Mouse (Mus musculus) heart, adult 9 months (tissue): ENCODE measurements around the gene AI413582.

Source experiments
- DNase-seq, 2 experiments: peaks; one replicate each; pipeline ENCODE4 v3.0.0; 2022; ENCODE audit warnings: low spot score in 2 of 2

Gene AI413582

GRCm38 (mm10) chr17:27579816-27580215, 14.3 kb upstream of the AI413582 start:
- no peak for DNase-seq

- no peak for DNase-seq
Measured at GRCm38 (mm10) chr17:27578487-27578886, 12.9 kb upstream of the AI413582 start.

GRCm38 (mm10) chr17:27577468-27577867, 11.9 kb upstream of the AI413582 start:
- DNase-seq, result no peak

- no peak for DNase-seq
Measured at GRCm38 (mm10) chr17:27576056-27576455, 10.5 kb upstream of the AI413582 start.

- DNase-seq, result no peak
Measured at GRCm38 (mm10) chr17:27575116-27575776, 9.7 kb upstream of the AI413582 start.

- DNase-seq, result peak; percentile 75 to 87
Measured at GRCm38 (mm10) chr17:27574470-27575115, 9.0 kb upstream of the AI413582 start.

DNA sequence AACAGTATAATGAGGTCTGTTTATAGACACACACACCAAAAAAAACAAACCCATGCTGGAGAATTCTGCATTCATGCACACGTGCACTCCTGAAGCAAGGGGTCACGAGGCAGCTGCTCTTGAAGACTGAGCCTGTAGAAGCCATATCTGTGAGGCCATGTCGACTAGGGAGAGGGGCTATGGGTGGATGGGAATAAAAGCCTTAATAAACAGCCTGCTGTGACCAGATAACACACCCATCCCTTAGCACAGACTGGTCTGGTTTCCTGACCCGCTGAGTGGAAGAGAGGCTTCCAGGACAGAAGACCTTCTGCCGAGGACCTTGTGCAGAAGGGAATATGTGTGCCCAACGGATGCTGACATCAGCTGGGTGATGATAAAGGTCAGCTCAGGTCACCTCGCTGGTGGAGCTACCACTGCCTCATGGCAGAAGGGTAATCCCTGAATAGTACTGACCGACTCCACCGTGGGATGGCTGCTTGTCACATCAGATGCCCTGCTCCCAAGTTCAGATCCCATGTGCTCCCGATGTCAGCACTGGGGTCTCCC, 8.3 kb upstream of the AI413582 start:
- DNase-seq, result no peak

GRCm38 (mm10) chr17:27571315-27571714, 5.8 kb upstream of the AI413582 start:
- no peak for DNase-seq

GRCm38 (mm10) chr17:27568228-27568627, 2.7 kb upstream of the AI413582 start:
- no peak for DNase-seq

DNA sequence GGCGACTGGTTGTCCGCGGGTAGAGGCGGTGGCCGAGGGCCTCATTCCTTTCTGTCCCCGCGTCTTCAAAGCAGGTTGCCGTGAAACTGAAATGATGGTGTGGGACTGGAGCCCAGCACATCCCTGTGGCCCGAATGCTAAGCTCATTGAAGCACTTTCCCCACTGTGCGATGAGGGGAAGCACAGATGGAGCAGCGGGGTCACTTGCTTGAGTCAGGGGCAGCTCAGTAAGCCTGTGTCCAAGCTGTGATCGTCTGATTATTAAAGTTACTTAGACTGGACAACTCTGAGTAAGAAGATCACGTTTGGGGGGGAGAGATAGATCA, 349 bp upstream of the AI413582 start:
- no peak for DNase-seq

DNA sequence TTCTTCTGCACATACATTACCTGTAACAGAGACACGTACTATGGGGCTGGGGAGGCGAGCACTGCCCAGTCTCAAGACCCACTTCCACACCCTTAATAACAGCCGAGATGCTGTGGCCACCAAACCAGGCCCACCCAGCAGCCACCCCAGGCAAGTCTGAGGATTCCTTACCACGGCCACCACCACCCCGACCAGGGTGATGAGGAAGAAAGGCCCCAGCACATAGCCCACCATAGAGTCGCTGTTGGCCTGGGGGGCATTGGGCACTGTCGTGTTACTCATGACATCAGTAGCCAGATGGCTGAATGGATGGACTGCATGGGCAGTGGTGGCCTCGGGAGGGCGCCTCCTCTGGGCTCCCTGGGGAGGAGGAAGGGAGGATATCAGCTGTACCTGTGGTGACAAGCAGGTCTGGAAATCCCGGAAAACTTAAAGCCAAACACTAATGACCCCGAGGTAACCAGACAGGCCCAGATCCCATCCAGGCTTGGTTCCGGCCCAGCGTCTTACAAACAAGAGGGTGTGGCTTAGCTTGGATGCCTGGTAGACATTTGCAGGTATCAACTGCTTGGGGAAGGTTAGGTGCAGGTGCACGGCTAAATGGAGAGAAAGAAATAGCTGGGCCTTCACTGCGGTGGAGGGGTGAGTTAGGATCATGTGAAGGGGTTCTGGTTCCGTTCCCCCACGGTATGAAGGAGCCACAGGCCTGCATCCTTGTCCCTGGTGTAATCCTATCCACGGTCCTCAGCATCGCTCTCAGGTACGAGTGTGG, 979 bp downstream of the AI413582 start:
- DNase-seq, result no peak

GRCm38 (mm10) chr17:27563771-27564244, 1.7 kb downstream of the AI413582 start:
- DNase-seq, result no peak

GRCm38 (mm10) chr17:27561809-27562526, 3.6 kb downstream of the AI413582 start:
- no peak for DNase-seq

DNA sequence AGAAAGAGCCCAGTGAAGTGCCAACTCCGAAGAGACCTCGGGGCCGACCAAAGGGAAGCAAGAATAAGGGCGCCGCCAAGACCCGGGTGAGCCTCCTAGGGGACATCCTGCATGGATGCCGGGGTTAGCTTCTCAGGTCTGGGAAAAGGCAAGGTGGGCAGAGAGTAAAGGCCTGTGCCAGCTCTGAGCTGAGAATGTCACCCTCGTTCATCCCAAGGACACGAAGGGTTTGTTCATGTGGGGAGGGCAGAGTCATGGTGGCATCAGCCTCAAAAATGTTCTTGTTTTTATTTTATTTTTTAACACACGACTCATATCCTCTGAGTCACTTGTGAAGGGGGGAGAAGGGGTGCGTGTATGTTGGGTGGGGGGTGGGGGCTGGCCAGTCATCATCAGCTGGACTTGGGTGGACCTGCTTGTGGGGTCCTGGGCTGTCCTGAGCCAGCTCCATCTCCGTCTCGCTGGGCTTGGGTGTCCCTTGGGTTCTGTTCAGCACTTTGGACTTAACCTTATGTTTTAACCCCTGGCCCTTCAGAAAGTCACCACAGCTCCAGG, 4.6 kb downstream of the AI413582 start:
- DNase-seq, result no peak

DNA sequence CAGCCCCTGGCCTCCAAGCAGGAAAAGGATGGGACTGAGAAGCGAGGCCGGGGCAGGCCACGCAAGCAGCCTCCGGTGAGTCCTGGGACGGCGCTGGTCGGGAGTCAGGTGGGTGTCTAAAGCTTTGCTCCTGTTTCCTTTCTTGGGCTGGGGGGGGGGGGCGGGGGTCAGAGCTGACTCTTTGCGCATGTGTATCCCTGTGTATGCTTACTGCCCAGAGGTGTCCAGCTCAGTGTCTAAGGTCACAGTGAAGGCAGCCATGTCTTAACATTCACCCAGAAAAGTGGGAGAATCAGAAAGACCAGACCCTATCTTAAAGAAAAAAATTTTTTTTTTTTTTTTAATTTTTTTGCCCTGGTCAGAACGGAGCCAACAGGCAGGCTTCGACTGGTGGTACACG, 6.0 kb downstream of the AI413582 start:
- DNase-seq, result no peak

- DNase-seq, result no peak
Measured at GRCm38 (mm10) chr17:27558845-27559244, 6.7 kb downstream of the AI413582 start.

- no peak for DNase-seq
Measured at GRCm38 (mm10) chr17:27557927-27558661, 7.5 kb downstream of the AI413582 start.

GRCm38 (mm10) chr17:27557181-27557926, 8.2 kb downstream of the AI413582 start:
- no peak for DNase-seq

DNA sequence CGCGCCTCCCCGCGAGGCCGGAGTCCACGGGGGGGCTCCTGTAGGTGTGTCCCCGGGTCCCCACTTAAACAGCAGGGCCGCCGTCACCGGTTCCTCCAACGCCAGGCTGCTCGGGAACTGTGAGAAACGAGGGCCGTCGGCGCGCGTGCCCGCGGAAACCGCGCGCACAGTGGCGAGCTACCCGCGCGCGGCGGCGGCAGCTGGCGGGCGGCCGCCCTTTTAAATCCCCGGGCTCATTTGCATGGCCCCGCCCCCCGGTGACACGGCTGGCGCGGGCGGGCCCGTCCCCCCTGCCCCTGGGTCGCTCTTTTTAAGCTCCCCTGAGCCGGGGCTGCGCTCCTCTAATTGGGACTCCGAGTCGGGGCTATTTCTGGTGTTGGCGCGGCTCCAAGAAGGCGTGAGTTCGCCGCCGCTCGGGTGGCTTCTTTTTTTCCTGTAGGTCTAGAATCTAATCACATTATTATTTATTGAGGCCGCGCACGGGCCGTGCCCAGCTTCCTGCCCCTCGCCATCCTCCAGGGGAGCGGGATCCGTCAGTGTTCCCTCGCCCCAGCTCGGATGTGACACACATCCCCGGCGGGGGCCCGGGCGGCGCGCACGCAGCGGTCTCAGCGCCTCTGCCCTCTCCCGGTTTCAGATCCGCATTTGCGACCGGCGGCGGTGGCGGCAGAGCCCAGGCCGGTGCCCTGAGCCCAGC, 9.1 kb downstream of the AI413582 start, which contains the start of gene Hmga1:
TSS of gene Hmga1 (plus strand) at position 183 of the 697 bp plus-strand sequence.
- DNase-seq, result peak; percentile 84 to 85
